Mouse (Mus musculus) embryonic fibroblast, embryonic 13.5 days (primary cell): ENCODE measurements around the gene Hyal3.

ENCODE experiments used
- CTCF ChIP-seq: IDR thresholded peaks from 2 replicates; pipeline ENCODE4 v1.5.1; 2011; ENCODE audit warnings: mild to moderate bottlenecking, control low read depth, low read length, moderate library complexity, borderline replicate concordance; ENCODE audit not compliant: insufficient read depth
- POLR2A ChIP-seq: IDR thresholded peaks from 2 replicates; pipeline ENCODE4 v1.6.1; 2011; ENCODE audit warnings: low read depth, mild to moderate bottlenecking, control low read depth, low read length, moderate library complexity

GRCm38 (mm10) chr9:107579023-107579900 is 1.4 kb upstream of the Hyal3 start:
- TF ChIP-seq CTCF (no peak), POLR2A (0 out of 2 replicates have a peak, but pooled peaks have one; percentile 7)
